Mouse (Mus musculus): ENCODE data around the gene Rd3l. TPM values are rescaled to one million over a fixed set of nuclear protein-coding genes. Genes with fewer than 3 reads are reported as not detected.
A peak's percentile ranks its signal among the peaks of the same experiment; 100 is the strongest.

Gene Rd3l
- polyA plus RNA-seq, 1 experiment = not detected

DNA sequence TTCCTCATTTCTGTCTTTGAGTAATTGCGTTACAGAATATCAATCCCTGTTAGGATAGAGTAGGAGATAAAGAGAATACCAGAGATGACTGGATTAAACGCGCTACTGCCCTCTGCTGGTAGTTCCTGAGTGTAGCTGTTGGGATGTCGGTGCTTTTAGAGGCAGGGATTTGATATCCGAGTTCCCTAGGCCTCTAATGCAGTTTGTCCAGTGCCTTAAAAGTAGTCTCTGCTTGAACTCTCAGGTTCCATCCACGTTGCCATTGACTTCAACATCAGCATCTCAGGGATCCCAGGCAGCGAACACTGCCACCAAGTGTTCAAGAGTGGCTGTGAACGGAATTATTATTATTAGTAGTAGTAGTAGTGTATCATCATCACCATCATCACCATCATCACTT lies 20.1 kb upstream of the Rd3l start:
- H3K27ac ChIP-seq (ENCODE audit: insufficient read depth, low read length) = no peak overlapping the region
- TF ChIP-seq CTCF (IDR thresholded peaks at IDR 0.05; ENCODE audit: borderline replicate concordance, insufficient read depth, low read length) = 0 out of 2 replicates have a peak, but pooled peaks have one; percentile 24
- TF ChIP-seq POLR2A (IDR thresholded peaks at IDR 0.05; ENCODE audit: low read depth, low read length) = no peak
- H3K4me1 ChIP-seq (ENCODE audit: control insufficient read depth, insufficient read depth, low read length) = no peaks in the 10 kb centered on the region
- no peak overlapping the region for H3K4me3 ChIP-seq (ENCODE audit: insufficient read depth, low read length)

DNA sequence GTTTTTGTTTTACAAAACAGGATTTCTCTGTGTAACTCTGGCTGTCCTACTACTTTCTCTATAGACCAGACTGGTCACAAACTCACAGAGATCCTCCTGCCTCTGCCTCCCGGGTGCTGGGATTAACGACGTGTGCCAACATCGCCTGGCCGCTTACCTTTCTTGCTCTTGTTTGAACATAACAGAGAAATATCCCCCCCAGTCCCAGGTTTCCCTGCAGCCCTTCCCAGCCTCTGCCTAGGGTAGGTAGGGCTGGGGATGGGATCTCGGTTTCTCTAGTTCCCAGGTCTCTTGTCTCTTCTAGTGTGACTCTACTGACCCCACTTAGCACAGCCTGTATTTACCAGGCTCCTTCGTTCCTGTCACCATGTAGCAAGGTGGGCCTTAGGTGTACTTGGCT lies 18.6 kb upstream of the Rd3l start:
- no peak overlapping the region for H3K4me3 ChIP-seq (ENCODE audit: insufficient read depth, low read length)
- TF ChIP-seq CTCF (IDR thresholded peaks at IDR 0.05; ENCODE audit: borderline replicate concordance, insufficient read depth, low read length) (no peak), POLR2A (IDR thresholded peaks at IDR 0.05; ENCODE audit: low read depth, low read length) (no peak)
- no peaks in the 10 kb centered on the region for H3K4me1 ChIP-seq (ENCODE audit: control insufficient read depth, insufficient read depth, low read length)
- H3K27ac ChIP-seq (ENCODE audit: insufficient read depth, low read length) = no peak overlapping the region

DNA sequence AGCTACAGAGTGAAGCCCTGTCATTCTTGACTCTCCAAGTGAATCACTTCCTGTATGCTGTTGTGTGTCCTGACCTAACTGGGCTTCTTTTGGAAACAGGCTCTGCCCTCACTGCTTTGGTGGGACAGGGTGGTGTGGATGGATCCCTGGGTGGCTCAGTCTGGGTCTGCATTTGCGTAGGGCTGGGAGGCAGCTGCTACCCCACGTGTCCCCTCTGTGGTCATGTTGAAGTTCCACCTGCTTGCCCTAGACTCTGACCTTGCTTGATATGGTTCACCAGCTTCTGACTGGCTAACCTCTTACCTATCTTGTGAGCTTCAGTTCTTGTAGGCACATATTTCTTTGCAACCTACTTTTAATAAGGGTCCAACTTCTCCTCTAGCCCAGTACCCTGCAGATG lies 14.0 kb upstream of the Rd3l start:
- H3K4me3 ChIP-seq (ENCODE audit: insufficient read depth, low read length) = no peak overlapping the region

DNA sequence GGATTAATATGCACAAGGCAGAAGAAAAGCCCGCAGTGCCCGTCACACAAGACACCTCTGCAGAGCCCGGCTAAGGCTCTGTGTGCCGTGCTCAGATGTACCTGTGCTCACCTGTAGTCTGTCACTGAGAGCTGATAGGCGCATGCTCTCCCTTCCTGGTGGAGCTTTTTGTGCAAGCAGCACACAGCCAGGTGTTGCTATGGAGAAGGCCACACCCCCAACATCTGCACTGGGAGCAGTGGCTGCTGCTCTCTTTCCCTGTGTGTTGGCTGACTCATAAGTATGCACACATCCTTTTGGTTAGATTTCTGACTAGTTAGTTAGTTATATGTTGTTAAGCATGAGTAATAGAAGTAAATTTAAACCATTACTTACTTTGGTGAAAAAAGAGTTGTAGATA lies 11.5 kb upstream of the Rd3l start:
- no peak overlapping the region for H3K27ac ChIP-seq (ENCODE audit: insufficient read depth, low read length)
- no peak for TF ChIP-seq CTCF (IDR thresholded peaks at IDR 0.05; ENCODE audit: borderline replicate concordance, insufficient read depth, low read length)
- no peak for TF ChIP-seq POLR2A (IDR thresholded peaks at IDR 0.05; ENCODE audit: low read depth, low read length)
- H3K4me3 ChIP-seq (ENCODE audit: insufficient read depth, low read length) = no peak overlapping the region
- no peaks in the 10 kb centered on the region for H3K4me1 ChIP-seq (ENCODE audit: control insufficient read depth, insufficient read depth, low read length)

More for the DNA sequence above, 14.0 kb upstream of the Rd3l start:
- Histone ChIP-seq H3K4me1 (ENCODE audit: control insufficient read depth, insufficient read depth, low read length) (no peaks in the 10 kb centered on the region), H3K27ac (ENCODE audit: insufficient read depth, low read length) (no peak overlapping the region)
- no peak for TF ChIP-seq POLR2A (IDR thresholded peaks at IDR 0.05; ENCODE audit: low read depth, low read length)
- TF ChIP-seq CTCF (IDR thresholded peaks at IDR 0.05; ENCODE audit: borderline replicate concordance, insufficient read depth, low read length) = no peak

DNA sequence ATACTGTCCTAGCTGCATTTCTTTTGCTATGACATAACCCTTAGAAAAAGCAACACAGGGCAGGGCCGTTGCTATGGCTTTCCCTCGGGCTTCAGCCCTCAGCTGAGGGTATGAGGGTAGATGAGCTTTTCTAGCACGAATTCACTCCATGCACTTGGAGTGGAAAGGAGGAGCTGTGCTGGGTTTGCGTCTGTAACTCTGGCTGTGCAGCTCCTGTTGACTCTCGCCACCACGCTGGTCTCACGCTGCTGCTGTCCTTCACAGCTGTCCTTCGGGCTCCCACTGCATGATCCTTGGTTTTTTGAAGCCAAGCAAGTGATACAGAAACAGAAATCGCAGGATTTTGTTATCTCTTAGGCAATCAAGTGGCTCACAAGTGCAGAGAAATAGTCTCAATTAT lies 5.6 kb upstream of the Rd3l start:
- TF ChIP-seq CTCF (IDR thresholded peaks at IDR 0.05; ENCODE audit: borderline replicate concordance, insufficient read depth, low read length) (no peak), POLR2A (IDR thresholded peaks at IDR 0.05; ENCODE audit: low read depth, low read length) (no peak)
- Histone ChIP-seq H3K27ac (ENCODE audit: insufficient read depth, low read length) (no peak overlapping the region), H3K4me3 (ENCODE audit: insufficient read depth, low read length) (no peak overlapping the region), H3K4me1 (ENCODE audit: control insufficient read depth, insufficient read depth, low read length) (no peaks in the 10 kb centered on the region)

DNA sequence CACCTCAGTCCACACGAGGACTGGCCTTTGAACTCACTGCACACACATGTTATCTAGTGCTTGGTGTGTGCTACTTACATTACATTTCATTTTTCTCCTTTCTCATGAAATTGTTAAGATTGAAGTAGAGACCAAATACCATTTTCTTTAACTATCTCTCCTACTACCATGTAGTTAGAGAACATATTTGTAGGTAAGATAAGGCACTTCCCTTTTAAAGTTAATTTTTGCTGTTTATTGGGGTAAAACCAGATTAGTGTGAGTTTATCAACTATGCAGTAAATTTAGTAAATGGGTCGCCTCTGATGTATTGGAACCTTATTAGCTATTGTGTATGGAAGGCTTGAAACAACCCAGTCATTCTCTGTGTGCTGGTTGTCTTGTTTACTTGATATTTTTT lies 2.0 kb upstream of the Rd3l start:
- TF ChIP-seq CTCF (IDR thresholded peaks at IDR 0.05; ENCODE audit: borderline replicate concordance, insufficient read depth, low read length) (no peak), POLR2A (IDR thresholded peaks at IDR 0.05; ENCODE audit: low read depth, low read length) (no peak)
- no peak overlapping the region for H3K27ac ChIP-seq (ENCODE audit: insufficient read depth, low read length)
- no peak overlapping the region for H3K4me3 ChIP-seq (ENCODE audit: insufficient read depth, low read length)
- no peaks in the 10 kb centered on the region for H3K4me1 ChIP-seq (ENCODE audit: control insufficient read depth, insufficient read depth, low read length)

DNA sequence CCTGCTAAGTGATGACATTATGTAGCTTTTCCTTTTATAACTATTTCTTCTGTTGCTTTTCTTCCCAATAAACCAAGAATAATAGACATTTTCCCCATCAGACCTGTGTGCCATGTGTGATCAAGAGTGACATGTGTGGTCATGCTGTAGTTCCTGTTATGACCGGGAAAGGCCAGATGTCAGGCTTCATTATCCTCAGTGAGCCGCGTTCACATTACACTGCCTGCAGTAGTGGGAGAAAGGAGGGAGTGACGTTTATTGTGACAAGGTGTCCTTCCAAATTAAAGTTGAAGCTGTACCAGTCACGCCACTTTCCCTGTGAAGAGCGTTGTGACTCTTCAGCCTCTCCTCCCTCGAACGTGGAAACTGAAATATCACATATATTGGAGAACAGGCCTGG lies 714 bp upstream of the Rd3l start:
- Histone ChIP-seq H3K27ac (ENCODE audit: insufficient read depth, low read length) (no peak overlapping the region), H3K4me3 (ENCODE audit: insufficient read depth, low read length) (no peak overlapping the region), H3K4me1 (ENCODE audit: control insufficient read depth, insufficient read depth, low read length) (0 out of 2 replicates have a peak, but pooled peaks cover 3% of the 10 kb centered on the region)
- TF ChIP-seq CTCF (IDR thresholded peaks at IDR 0.05; ENCODE audit: borderline replicate concordance, insufficient read depth, low read length) (no peak), POLR2A (IDR thresholded peaks at IDR 0.05; ENCODE audit: low read depth, low read length) (no peak)

DNA sequence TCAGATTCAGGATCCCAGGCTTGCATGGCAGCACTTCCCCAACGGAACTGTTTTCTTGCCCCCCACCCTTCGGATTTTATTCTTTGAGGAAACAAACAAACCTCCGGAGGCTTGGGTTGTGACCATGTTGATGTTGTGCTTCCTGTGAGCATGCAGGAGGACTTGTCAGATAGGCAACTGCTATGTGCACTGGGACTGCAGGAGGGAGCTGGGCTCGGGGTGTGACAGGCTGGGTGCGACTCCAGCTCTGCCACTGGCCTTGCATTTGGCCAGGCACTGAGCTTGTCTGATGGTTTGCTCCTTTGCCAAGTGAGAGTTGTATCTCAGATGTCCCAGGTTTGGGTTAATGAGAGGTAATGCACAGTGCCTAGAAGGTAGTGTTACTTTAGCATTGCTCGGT lies 2.8 kb downstream of the Rd3l start:
- TF ChIP-seq CTCF (IDR thresholded peaks at IDR 0.05; ENCODE audit: borderline replicate concordance, insufficient read depth, low read length) (no peak), POLR2A (IDR thresholded peaks at IDR 0.05; ENCODE audit: low read depth, low read length) (no peak)
- H3K4me3 ChIP-seq (ENCODE audit: insufficient read depth, low read length) = no peak overlapping the region
- H3K4me1 ChIP-seq (ENCODE audit: control insufficient read depth, insufficient read depth, low read length) = peaks cover 3% of the 10 kb centered on the region; the same call in 1 of the 2 replicates
- no peak overlapping the region for H3K27ac ChIP-seq (ENCODE audit: insufficient read depth, low read length)

DNA sequence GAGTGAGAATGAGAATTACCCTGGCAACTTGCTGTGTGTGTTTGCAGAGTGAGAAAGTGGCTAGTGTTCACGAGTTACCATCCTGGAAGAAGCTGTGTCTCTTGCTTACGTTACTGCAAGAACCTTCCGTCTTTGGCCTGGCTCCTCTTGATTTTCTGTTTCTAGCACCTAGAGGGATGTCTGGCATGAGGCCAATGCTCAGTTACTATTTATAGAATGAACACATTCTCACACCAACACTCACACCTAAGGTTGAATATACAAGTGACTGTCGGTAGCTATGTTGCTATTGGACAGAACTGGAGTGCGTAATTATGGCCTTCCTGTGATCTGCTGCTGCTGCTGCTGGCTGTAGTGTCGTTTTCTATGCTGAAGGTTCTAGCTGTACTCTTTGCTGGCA lies 4.0 kb downstream of the Rd3l start:
- H3K4me3 ChIP-seq (ENCODE audit: insufficient read depth, low read length) = no peak overlapping the region
- H3K4me1 ChIP-seq (ENCODE audit: control insufficient read depth, insufficient read depth, low read length) = peaks cover 3% of the 10 kb centered on the region; the same call in 1 of the 2 replicates
- no peak overlapping the region for H3K27ac ChIP-seq (ENCODE audit: insufficient read depth, low read length)
- TF ChIP-seq CTCF (IDR thresholded peaks at IDR 0.05; ENCODE audit: borderline replicate concordance, insufficient read depth, low read length) = no peak
- no peak for TF ChIP-seq POLR2A (IDR thresholded peaks at IDR 0.05; ENCODE audit: low read depth, low read length)

DNA sequence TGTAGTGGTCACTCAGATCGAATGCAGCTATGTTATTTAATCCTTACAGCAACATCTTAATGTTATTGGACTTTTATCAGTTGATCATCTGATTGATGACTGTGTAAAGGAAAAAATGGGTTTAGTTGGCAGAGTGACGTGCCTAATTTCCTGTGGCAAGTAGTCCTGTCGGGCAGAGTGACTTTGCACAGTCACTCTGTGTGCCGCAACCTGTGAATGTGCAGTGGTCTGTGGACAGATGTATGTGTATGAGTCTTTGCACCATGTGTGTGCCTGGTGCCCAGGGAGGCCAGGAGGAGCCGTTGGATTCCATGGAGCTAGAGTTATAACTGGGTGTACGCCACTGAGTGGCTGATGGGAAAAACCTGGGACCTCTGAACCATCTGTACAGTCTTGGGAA lies 6.5 kb downstream of the Rd3l start:
- TF ChIP-seq POLR2A (IDR thresholded peaks at IDR 0.05; ENCODE audit: low read depth, low read length) (no peak), CTCF (IDR thresholded peaks at IDR 0.05; ENCODE audit: borderline replicate concordance, insufficient read depth, low read length) (no peak)
- Histone ChIP-seq H3K4me3 (ENCODE audit: insufficient read depth, low read length) (no peak overlapping the region), H3K4me1 (ENCODE audit: control insufficient read depth, insufficient read depth, low read length) (peaks cover 3% of the 10 kb centered on the region; the same call in 1 of the 2 replicates), H3K27ac (ENCODE audit: insufficient read depth, low read length) (no peak overlapping the region)

DNA sequence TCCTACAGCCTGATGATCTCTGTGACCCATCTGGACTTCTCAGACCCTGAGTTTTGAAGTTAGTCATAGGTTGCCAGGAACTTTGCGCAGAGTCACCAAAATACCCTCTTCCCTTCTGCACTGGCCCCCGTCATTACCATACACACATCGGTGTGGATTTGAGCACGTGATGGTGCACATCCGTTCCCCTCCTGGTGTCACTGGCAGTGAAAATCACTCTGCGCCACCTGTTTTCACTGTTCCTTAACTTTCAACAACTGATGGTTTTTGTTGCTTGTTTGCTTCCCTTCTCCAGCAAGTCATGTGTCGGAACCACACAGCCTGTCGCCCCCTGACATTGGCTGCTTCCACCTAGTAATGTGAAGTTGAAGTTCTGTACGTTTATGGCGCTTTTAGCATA lies 8.6 kb downstream of the Rd3l start:
- TF ChIP-seq CTCF (IDR thresholded peaks at IDR 0.05; ENCODE audit: borderline replicate concordance, insufficient read depth, low read length) (no peak), POLR2A (IDR thresholded peaks at IDR 0.05; ENCODE audit: low read depth, low read length) (no peak)
- H3K27ac ChIP-seq (ENCODE audit: insufficient read depth, low read length) = no peak overlapping the region
- no peak overlapping the region for H3K4me3 ChIP-seq (ENCODE audit: insufficient read depth, low read length)
- peaks cover 3% of the 10 kb centered on the region; the same call in 1 of the 2 replicates for H3K4me1 ChIP-seq (ENCODE audit: control insufficient read depth, insufficient read depth, low read length)

Measured in embryonic fibroblast, embryonic 13.5 days (primary cell).